Mouse (Mus musculus): ENCODE measurements around the gene Wdfy4. TPM values are rescaled to one million over a fixed set of nuclear protein-coding genes. Genes with fewer than 3 reads are reported as not detected.

Wdfy4 gene
- total RNA-seq (2022) = 1 to 10 TPM; 1.6 to 6.6 (median 4.7) TPM

DNA sequence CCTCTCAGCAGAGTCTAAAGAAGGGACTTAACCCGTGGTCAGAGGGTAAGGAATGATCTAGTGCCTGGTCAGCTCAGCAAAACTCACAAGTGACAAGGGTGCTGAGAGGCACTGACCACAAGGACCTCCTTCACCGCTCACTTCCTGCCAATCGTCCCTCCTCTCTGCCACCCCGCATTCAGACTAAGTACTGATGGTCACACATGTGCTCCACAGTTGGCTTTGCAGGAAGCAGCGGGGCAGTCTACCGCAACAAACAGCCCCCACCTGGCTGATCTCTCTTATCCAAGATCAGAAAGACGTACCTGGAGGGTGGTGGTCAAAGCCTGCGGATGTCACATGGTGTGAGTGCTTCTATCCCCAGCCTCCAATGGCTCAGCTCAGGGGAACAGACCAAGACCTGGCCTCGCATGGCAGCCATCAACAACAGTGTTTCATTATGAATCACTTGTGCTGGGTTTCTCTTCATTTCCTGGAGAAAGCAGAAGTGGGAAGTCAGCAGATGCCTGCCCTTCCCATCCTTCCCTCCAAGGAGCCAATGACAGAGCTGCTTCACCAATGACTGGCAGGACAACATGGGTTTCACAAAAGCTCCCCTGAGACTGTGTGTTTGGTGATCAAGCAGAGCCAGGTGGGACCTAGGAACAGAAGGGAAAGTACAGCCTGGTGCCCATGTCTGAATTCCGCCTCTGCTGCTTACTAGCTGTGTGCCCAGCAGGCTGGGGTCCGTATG lies at the start of gene Wdfy4:
Gene Wdfy4, minus strand, starts transcription at position 441 of the 733 bp plus-strand sequence.
- no peak for DNase-seq (ENCODE audit: low spot score in 2 of 2)

DNA sequence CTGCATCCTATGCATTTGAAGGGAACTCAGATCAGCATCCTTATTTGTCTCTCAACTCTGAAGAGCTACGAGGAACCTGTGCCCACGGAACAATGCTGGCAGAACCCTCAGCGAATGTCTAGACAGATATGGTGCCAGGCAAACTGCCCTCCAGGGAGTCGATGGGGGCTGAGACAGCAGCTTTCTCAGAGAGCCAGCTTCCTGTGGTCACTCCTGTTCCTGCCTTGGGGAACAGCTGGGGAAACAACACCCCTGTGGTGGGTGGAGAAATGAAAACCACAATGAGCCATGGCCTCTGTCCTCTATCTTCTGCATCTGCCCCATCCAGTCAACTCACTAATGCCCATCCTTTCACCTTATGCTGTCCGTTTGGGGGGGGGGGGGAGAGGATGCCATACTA lies 46.7 kb upstream of the Wdfy4 start:
- no peak for DNase-seq (ENCODE audit: low spot score in 2 of 2)

DNA sequence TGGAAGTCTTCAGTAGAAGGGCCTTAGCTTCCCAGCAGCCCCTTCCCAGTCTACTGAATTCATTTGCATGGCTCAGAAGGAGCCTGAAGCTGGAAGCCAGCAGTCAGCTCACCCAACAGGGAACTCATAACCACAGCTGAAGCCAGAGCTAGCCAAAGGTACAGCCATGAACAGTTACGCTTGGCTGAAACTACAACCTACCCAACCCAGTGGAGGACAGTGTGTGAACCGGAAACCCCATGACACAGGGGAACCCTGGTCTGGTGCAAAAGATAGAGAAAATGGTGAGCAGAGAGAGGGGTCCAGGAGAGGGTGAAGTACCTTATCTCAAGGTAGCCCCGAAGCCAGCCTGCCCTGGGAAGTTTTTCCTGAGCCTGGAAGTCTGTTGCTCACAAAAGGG lies 46.0 kb upstream of the Wdfy4 start:
- no peak for DNase-seq (ENCODE audit: low spot score in 2 of 2)

DNA sequence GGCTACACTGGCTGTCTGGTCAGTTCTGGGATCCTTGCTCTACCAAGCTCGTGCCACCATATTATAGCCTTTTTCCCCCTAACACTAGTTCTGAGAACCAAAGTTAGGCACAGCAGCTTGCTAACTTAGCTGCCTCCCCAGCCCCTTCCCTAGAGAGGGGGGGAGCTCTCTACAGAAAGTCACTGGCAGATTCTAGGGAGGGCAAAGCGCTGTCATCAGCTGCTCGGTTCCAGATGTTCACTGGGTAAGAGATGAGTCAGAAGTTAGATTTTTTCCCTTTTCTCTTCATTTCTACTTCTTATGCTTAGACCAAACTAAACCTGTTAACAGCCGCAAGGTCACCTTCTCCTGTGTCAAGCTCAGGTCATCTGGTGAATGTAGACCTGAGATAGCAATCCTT lies 45.4 kb upstream of the Wdfy4 start:
- DNase-seq (ENCODE audit: low spot score in 2 of 2) = no peak

DNA sequence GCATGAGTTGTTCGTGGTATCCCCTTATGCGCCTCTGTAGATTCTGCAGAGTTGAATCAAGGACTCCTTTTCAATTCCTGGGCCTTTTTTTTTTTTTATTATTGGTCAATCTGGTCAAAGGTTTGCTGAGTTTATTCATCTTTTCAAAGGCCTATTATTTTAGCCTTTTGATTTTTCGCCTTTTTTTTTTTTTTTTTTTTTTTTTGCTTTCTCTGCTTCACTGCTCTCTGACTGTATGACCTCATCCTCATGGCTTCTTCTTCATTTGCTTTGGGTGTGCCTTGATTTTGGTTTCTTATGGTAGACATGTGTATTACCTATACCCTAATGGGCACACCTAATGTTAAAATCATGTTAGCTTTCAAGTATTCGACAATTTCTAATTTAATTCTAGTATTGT lies 39.9 kb upstream of the Wdfy4 start:
- DNase-seq (ENCODE audit: low spot score in 2 of 2) = no peak

DNA sequence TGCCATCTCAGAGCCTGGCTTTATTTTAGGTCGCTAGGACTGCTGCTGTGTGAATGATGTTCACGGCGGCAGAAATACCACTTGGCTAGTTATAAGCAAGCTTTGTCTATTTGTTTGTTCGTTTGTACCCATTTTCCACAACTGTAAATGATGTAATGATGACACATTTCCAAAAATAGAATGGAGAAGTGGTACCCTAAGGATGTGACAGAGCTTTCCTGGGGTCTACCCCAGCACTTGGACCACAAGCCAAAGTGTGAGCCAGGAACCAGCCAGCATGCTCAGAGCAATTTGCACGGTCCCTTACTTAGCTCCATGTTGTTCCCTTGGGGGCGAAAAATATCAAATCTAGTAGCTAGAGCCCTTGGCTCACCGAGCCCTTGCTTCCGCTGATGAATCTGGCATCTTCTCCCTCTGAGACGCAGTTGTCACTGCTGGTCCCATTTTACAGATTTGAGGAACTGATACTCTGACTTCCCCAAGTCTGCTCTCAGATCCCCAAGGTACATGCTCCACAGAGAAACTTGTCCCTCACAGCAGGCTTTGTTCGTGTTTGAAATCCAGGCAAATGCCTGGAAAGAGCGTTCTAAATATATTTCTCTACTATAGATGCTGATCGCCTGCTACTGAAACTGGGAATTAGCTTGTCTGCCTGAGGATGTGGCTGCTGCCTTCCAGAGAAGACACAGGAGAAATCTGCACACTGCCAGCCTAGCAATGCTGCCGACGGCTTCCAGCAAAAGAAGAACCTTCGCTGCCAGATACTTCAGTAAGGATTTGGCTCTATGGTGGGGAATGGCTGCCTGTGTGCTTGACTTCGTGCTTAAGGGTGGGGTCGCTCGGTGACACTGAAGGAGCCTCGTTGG lies 31.3 kb upstream of the Wdfy4 start:
- DNase-seq (ENCODE audit: low spot score in 2 of 2) = no peak

DNA sequence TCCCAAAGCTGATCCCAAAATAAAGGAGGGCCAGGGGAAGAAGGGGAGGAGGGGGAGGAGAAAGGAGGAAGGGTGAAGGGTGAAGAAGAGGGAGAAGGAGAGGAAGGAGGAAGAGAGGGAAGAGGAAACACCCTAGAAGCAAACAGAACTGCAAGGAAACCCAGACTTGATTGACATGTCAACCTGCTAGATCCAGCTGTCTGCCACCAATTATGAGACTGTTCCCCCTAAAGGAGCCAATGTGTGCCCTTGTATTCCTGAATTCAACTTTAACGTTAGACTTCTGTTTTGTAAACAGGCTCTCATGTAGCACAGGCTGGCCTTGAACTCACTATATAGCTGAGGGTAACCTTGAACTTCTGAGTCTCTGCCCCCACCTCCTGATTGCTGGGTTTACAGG lies 29.9 kb upstream of the Wdfy4 start:
- no peak for DNase-seq (ENCODE audit: low spot score in 2 of 2)

DNA sequence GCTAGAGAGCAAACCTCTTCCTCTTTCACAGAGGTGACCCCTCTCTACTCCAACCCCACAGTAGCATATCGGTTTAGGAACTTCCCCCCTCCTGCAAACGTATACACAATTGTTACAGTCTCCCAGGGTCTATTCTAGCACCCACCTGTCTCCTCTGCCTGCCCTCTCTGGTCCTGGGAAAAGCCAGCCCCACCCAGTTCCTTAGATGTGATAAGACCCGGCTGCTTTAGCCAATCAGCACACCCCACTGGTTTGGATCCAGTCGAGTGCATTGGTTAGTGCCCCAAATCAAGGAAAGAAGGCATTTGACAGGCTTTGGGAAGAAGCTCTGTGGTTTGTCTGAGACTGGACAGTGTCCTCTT lies 29.4 kb upstream of the Wdfy4 start:
- DNase-seq (ENCODE audit: low spot score in 2 of 2) = no peak

DNA sequence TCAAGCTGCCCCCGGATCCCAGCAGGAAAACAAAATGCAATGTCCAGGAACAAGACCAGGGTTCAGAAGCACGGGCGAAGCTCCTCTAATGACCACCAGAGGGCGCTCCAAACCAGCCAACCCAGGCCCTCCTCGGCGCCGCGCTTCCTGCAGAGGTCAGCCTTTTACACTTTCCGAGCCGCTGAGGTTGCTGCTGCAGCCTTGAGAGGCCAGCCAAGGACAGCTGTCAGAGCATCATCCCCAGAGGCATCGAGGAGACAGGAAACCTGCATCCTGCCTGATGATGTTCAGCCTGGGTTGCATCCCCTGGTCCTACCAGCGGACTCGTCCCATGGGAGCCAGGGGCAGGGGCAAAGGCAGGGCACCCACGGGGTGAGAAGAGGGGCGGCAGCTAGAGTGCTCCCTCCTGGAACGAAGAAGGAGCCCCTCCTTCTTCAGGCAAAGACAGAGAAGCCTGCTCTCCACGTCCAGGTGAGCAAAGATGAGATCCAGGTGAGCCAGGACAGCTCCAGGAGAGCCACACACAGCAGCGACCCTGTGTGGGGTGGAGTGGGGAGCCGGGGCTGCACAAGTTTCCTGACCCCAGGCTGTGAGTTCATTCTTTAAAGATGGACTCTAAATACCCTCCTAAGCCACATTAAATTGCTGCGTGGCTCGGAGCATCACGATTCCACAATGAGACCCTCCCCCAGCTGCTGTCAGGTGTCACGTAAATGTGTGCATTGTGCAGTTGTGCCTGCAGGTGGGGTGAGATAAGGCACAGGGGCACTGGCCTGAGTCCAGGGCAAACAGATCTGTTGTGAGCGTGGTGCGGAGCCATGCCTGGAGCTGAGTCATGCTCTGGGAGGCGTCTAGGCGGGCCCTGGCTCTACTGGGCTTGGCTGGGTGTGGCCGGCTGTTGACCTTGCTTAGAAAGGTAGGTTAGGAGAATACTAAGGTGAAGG lies 28.8 kb upstream of the Wdfy4 start, which contains the start of gene Arhgap22:
Gene Arhgap22, plus strand, starts transcription at position 204 of the 944 bp plus-strand sequence.
- DNase-seq (ENCODE audit: low spot score in 2 of 2) = peak; percentile 67 to 86

DNA sequence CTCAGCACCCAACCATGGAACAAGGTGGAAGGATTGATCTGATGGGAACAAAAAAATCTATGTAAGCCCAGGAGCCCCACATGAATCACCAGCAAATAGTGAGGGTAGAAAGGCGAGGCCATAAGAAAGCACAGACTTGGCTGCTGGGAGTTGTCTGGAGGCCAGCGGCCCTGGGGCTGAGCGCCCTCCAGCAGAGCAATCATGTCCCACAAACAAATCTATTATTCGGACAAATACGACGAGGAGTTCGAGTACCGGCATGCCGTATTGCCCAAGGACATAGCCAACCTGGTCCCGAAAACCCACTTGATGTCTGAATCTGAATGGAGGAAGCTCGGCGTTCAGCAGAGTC lies 27.6 kb upstream of the Wdfy4 start:
- DNase-seq (ENCODE audit: low spot score in 2 of 2) = no peak

DNA sequence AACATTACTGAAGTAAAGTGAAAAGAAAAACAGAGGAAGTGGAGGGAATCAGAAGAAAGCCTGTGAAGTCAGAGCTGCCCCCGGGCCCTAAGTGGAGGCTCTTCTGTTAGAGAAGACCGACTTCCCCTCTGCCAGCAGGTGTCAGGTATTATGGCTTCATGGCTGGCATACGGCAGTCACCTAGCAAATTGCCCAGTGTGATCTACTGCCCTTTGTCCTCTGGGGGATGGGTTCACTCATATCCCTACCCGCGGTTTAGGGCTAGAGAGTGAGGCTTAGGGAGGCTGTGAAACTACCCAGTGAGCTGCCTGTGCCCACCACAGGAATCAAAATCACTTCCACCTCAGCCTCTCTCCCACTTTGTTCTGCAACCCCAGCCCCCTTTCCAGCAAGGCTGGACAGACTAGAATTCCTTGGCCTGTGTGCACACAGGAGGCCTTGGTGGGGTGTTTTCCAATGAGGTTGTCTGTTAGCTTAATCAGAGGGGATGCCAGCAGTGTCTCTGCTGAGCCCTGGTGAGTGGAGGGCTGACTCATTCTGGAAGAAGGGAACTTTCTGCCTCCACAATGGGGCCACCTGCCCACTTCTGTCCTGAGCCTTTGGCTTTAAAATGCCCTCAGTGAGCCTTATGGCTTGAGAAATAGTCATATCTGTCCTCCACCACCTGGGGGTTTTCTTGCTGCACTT lies 27.1 kb upstream of the Wdfy4 start:
- no peak for DNase-seq (ENCODE audit: low spot score in 2 of 2)

DNA sequence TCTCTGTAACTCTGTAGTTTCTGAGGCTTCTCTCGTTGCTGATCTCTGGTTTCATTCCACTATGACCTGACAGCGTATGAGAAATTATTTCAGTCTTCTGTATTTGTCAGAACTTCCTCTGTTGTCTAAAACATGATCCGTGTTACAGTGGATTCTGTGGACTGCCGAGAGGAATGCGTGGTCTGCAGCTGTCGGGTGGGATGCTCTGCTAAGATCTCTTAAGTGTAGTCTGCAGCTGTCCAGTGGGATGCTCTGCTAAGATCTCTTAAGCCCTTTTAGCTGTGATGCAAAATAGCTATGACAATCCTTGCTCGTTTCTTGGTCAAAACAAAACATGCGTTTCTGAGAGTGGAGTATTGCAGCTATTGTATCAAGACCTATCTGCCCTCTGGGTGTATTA lies 25.5 kb upstream of the Wdfy4 start:
- DNase-seq (ENCODE audit: low spot score in 2 of 2) = no peak

DNA sequence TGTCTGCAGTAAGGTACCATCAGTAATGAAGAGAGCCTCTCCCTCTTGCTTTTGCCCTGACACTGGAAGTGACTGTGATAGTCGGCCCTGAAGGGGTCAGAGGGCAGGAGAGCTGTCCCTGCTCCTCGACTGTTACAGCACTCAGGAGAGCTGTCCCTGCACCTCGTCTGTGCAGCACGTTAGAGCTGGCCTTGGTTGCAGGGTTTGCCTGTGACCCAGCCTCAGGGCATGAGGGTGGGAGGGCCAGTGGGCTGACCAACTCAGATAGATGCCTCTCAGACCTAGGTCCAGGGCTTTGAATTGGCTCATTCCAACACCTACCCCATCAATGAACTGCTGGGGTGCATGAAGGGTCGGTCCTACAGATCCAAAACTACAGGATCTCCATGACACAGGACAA lies 23.0 kb upstream of the Wdfy4 start:
- no peak for DNase-seq (ENCODE audit: low spot score in 2 of 2)

DNA sequence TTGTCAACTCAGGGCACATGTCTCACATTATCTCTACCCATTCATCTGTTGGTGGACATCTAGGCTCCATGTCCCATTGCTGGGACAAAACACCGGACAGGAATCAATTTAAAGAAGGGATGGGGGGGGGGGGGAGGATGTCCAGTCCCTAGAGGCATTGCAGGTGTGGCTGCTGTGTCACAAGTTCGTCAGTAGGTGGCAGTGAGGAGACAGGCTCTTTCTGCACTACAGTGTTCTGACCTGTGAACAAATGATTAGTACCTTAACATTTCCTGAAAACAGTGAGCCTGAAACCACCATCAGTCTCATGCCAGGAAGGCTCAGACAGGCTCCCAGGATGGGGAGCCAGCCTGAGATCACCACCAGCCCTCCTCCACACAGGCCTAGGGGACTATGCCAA lies 21.7 kb upstream of the Wdfy4 start:
- DNase-seq (ENCODE audit: low spot score in 2 of 2) = no peak

DNA sequence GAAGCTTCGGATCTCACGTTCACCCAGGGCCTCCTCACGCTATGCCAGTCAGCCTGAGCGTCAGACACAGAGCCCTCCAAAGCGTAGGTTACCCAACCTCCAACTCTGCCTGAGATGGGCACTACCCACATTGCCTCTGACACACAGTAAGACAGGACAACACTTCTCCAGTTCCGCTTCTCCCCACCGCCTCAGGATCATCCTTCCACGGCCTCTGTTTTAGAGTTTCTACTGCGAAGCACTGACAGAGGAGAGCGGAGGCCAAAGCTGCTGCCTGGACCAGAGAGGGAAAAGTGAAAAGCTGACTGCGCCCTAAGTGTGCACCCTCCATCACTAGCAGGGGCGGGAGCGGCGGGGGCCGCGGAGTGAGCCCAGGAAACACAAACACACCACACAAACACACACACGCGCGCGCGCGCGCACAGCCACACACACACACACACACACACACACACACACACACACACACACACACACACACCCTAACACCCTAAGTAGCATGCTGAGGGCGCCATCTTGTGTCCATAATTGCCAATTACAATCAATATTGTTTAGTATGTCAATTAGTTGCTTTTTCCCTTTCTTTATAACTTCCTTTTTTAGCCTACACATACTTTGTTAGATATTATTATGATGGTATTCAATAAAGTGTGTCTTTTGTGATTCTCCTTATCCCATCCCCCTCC lies 20.1 kb upstream of the Wdfy4 start:
- no peak for DNase-seq (ENCODE audit: low spot score in 2 of 2)

DNA sequence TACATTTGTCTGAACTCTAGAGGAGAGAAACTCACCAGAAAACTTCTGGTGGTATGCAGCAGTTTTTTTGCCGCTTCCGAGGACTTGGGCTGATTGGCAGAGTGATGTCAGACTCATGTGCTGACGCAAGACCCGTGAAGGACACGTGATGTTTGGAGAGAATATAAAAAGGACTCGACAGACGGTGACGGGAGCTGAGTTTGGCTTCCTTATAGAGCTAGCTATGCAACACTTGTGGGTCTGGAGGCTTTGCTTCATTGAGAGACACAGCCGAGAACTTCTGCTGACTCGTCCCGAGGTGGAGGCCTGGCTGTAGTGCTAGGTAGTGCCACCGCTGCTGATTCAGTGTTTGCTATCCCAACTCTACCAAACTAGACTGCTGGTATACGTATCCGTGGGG lies 18.5 kb upstream of the Wdfy4 start:
- DNase-seq (ENCODE audit: low spot score in 2 of 2) = no peak

DNA sequence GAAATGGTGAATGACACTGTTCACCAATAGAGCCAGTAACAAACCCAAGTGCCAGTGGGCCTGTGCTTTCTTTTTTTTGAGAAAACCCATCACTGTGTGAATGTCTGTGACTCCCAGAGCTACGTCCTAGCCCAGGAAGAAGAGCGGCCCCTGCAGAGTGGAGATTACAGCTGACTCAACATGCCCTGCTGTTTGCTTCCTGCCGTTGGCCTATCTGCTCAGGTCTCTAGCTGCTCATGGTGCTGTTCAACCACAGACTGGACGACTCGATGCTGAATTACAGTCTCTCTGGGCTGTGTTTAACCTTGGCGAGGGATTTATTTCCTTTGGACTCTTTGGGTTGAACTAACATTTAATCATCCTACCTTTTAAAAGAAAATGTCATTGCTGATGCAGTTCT lies 17.6 kb upstream of the Wdfy4 start:
- no peak for DNase-seq (ENCODE audit: low spot score in 2 of 2)

DNA sequence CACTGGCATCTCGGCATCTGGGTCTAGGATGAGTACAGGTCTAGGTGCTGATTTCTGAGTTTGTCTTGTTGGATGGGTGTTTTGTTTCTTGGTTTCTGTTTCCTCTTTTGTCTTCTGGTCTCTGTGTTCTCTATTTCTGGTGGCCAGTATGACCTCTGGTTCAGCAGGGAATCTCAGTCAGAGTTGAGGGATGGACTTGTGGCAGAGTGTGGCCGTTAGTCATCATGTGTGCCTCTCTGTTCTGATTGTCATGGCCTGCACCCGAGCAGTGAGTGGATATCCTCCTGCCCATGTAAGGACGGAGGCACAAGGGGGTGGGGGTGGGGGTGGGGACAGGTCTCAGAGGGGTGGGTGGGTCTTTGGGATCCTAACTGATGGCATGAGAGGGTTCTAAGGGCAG lies 16.9 kb upstream of the Wdfy4 start:
- DNase-seq (ENCODE audit: low spot score in 2 of 2) = no peak

DNA sequence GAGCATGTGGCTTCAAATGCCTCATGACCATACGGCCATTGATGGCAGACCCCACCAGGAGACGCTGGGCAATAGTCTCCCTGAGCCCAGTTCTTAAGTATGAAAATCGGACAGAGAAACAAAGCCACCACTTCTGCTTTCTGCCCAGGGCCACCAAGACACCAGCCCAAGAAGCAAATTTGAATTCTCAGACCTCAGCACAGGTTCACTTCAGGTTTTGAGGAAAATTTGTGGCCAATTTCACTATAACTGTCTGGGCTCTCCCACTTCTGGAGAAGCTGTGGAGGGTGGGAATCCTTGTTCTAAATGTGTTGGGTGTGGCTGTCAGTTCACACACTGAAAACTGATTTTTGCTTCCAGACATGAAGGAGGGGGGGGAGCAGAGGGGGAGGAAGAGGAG lies 8.9 kb upstream of the Wdfy4 start:
- no peak for DNase-seq (ENCODE audit: low spot score in 2 of 2)

DNA sequence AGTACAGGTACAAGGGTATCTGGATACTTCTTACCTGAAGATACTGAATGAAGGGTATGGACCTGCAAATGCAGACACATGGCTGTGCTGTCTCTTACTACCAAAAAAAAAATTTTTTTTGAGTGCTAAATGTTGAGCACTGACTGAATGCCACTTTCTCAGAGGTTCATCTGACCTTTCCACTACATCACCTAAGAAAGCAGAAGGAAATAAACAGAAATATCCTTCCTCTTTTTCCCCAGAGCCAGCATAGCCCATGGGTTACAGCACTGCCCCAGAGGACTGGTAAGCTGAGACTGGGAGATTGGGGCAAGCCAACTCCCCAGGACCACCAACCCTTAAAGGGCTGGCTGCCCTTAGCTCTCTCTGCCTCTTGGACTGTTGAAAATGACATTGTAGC lies 8.5 kb upstream of the Wdfy4 start:
- DNase-seq (ENCODE audit: low spot score in 2 of 2) = no peak

DNA sequence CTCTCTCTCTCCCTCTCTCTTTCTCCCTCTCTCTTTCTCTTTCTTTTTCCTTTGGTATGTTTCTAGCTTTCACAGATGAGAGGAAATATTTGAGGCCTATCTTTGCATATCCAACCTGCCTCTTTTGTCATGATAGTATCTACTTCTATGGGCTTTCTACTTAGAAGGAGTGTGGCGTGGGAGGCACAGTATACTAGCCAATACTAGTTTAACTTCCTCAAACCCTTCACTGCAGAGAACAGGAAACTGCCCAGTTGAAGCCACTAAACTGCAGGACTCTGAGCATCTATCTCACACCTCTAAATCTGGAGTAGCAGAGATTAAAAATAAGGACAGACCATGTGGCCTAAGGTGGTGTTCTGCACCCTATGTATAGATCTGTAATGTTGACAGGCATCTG lies 5.3 kb upstream of the Wdfy4 start:
- DNase-seq (ENCODE audit: low spot score in 2 of 2) = no peak
